Mouse (Mus musculus): ENCODE data around the gene Rab23.

Rab23 gene

GRCm38 (mm10) chr1:33766520-33767508, 47.1 kb downstream of the Rab23 start:
- DNase-seq (ENCODE audit: extremely low spot score, low read depth, low spot score): no peak

- DNase-seq (ENCODE audit: extremely low spot score, low read depth, low spot score): no peak
Measured at GRCm38 (mm10) chr1:33768091-33768787, 48.6 kb downstream of the Rab23 start.

- no peak for DNase-seq (ENCODE audit: extremely low spot score, low read depth, low spot score)
Measured at GRCm38 (mm10) chr1:33768827-33769226, 49.1 kb downstream of the Rab23 start.

- DNase-seq (ENCODE audit: extremely low spot score, low read depth, low spot score): no peak
Measured at GRCm38 (mm10) chr1:33771621-33772020, 51.9 kb downstream of the Rab23 start.

- no peak for DNase-seq (ENCODE audit: extremely low spot score, low read depth, low spot score)
Measured at GRCm38 (mm10) chr1:33772106-33772505, 52.4 kb downstream of the Rab23 start.

- no peak for DNase-seq (ENCODE audit: extremely low spot score, low read depth, low spot score)
Measured at GRCm38 (mm10) chr1:33776175-33776611, 56.5 kb downstream of the Rab23 start.

GRCm38 (mm10) chr1:33784561-33784960, 64.9 kb downstream of the Rab23 start:
- DNase-seq (ENCODE audit: extremely low spot score, low read depth, low spot score): no peak

GRCm38 (mm10) chr1:33788072-33788471, 68.4 kb downstream of the Rab23 start:
- DNase-seq (ENCODE audit: extremely low spot score, low read depth, low spot score): no peak

GRCm38 (mm10) chr1:33788493-33788892, 68.8 kb downstream of the Rab23 start:
- DNase-seq (ENCODE audit: extremely low spot score, low read depth, low spot score): no peak

Data from hindlimb bud, embryonic 11.5 days (tissue).